Mouse (Mus musculus) heart, embryonic 12.5 days (tissue): ENCODE measurements around the gene Actr1b. TPM values are rescaled to one million over a fixed set of nuclear protein-coding genes. Genes with fewer than 3 reads are reported as not detected.

Experiments used
- ATAC-seq: fragments of 200-750 bp; cut with Nextera tagmentation; 2 replicates; pipeline ENCODE4 v1.8.0; 2017; ENCODE audit warnings: moderate TSS enrichment, moderate library complexity; ENCODE audit not compliant: insufficient number of reproducible peaks, low FRiP score
- H3K27ac ChIP-seq: fragments of 300-500 bp; sonication (generic); 2 replicates; pipeline ENCODE4 v1.5.1; 2016; ENCODE audit warnings: mild to moderate bottlenecking, moderate library complexity; ENCODE audit not compliant: poor library complexity, severe bottlenecking
- H3K27me3 ChIP-seq: fragments of 300-500 bp; sonication (generic); replicated peaks from 2 replicates; pipeline ENCODE4 v1.6.1; 2016; ENCODE audit warnings: mild to moderate bottlenecking, moderate library complexity
- H3K36me3 ChIP-seq: fragments of 300-500 bp; sonication (generic); 2 replicates; pipeline ENCODE4 v1.6.1; 2016; ENCODE audit warnings: mild to moderate bottlenecking, moderate library complexity
- H3K4me1 ChIP-seq: fragments of 300-500 bp; sonication (generic); replicated peaks from 2 replicates; pipeline ENCODE4 v1.6.1; 2016; ENCODE audit warnings: mild to moderate bottlenecking
- H3K4me2 ChIP-seq: fragments of 300-500 bp; sonication (generic); 2 replicates; pipeline ENCODE4 v1.6.1; 2016; ENCODE audit warnings: mild to moderate bottlenecking, moderate library complexity
- H3K4me3 ChIP-seq: fragments of 300-500 bp; sonication (generic); 2 replicates; pipeline ENCODE4 v1.5.1; 2016; ENCODE audit warnings: mild to moderate bottlenecking
- H3K9ac ChIP-seq: fragments of 300-500 bp; sonication (generic); 2 replicates; pipeline ENCODE4 v1.6.1; 2016; ENCODE audit warnings: mild to moderate bottlenecking, moderate library complexity
- H3K9me3 ChIP-seq: fragments of 300-500 bp; sonication (generic); replicated peaks from 2 replicates; pipeline ENCODE4 v1.6.1; 2016; ENCODE audit warnings: mild to moderate bottlenecking, moderate library complexity
- WGBS: fragments of 180-500 bp; shearing (Covaris S2); methylation state at CpG from one replicate; pipeline ENCODE4 v1.1.7; 2016; 5-methylcytosine and 5-hydroxymethylcytosine counted together
- polyA plus RNA-seq: library from polyadenylated mRNA; unstranded; fragments of >200 nt; fragmentation: Nextera tagmentation; extraction: Ambion mirVana; gene quantifications from 2 replicates; pipeline ENCODE4 v1.2.1, GENCODE M21; 2016

The Actr1b gene
- polyA plus RNA-seq, 1 experiment from 2014 or later = 95.0 TPM

GRCm38 (mm10) chr1:36739231-36739630 lies 25.0 kb upstream of the Actr1b start:
- H3K4me2 ChIP-seq = no peak overlapping the region
- WGBS = 59% methylated on average over 5 of the region's 5 CpGs
- no peaks in the 10 kb centered on the region for H3K9me3 ChIP-seq
- H3K4me1 ChIP-seq = peaks cover 2% of the 10 kb centered on the region; the same call in 1 of the 2 replicates
- H3K36me3 ChIP-seq = no peaks in the 10 kb centered on the region
- H3K4me3 ChIP-seq = no peak overlapping the region
- no peak for ATAC-seq
- no peak overlapping the region for H3K27ac ChIP-seq
- H3K9ac ChIP-seq = no peak overlapping the region
- H3K27me3 ChIP-seq = peaks cover 19% of the 10 kb centered on the region

- H3K36me3 ChIP-seq = no peaks in the 10 kb centered on the region
- WGBS = 12% methylated on average over 4 of the region's 4 CpGs
- ATAC-seq = no peak
- H3K9ac ChIP-seq = no peak overlapping the region
- no peak overlapping the region for H3K27ac ChIP-seq
- H3K4me3 ChIP-seq = no peak overlapping the region
- peaks cover 12% of the 10 kb centered on the region for H3K27me3 ChIP-seq
- no peaks in the 10 kb centered on the region for H3K4me1 ChIP-seq
- H3K9me3 ChIP-seq = no peaks in the 10 kb centered on the region
- H3K4me2 ChIP-seq = no peak overlapping the region
These were observed 23.1 kb upstream of the Actr1b start for GRCm38 (mm10) chr1:36737300-36737699.

GRCm38 (mm10) chr1:36724057-36724431 lies 9.8 kb upstream of the Actr1b start:
- Histone ChIP-seq H3K4me2 (no peak overlapping the region), H3K27ac (no peak overlapping the region), H3K9ac (no peak overlapping the region), H3K4me3 (no peak overlapping the region), H3K27me3 (no peaks in the 10 kb centered on the region), H3K36me3 (no peaks in the 10 kb centered on the region), H3K9me3 (no peaks in the 10 kb centered on the region), H3K4me1 (no peaks in the 10 kb centered on the region)
- 81% methylated on average over 4 of the region's 4 CpGs for WGBS
- ATAC-seq = no peak

- Histone ChIP-seq H3K4me1 (no peaks in the 10 kb centered on the region), H3K4me2 (no peak overlapping the region), H3K27ac (no peak overlapping the region), H3K9me3 (no peaks in the 10 kb centered on the region), H3K36me3 (no peaks in the 10 kb centered on the region), H3K9ac (no peak overlapping the region), H3K27me3 (no peaks in the 10 kb centered on the region), H3K4me3 (no peak overlapping the region)
- no peak for ATAC-seq
- WGBS = 73% methylated on average over 16 of the region's 16 CpGs
These were observed 9.2 kb upstream of the Actr1b start for GRCm38 (mm10) chr1:36723146-36724056.

GRCm38 (mm10) chr1:36718786-36719185 lies 4.6 kb upstream of the Actr1b start:
- Histone ChIP-seq H3K36me3 (no peaks in the 10 kb centered on the region), H3K27ac (no peak overlapping the region), H3K9ac (no peak overlapping the region), H3K4me2 (no peak overlapping the region), H3K9me3 (no peaks in the 10 kb centered on the region), H3K27me3 (no peaks in the 10 kb centered on the region), H3K4me3 (no peak overlapping the region), H3K4me1 (no peaks in the 10 kb centered on the region)
- ATAC-seq = no peak
- WGBS = 77% methylated on average over 1 of the region's 1 CpGs

- peaks cover 17% of the 10 kb centered on the region for H3K36me3 ChIP-seq
- no peak overlapping the region for H3K27ac ChIP-seq
- H3K9ac ChIP-seq = no peak overlapping the region
- 87% methylated on average over 2 of the region's 2 CpGs for WGBS
- H3K4me1 ChIP-seq = peaks cover 14% of the 10 kb centered on the region
- H3K4me2 ChIP-seq = no peak overlapping the region
- H3K9me3 ChIP-seq = no peaks in the 10 kb centered on the region
- no peak for ATAC-seq
- no peaks in the 10 kb centered on the region for H3K27me3 ChIP-seq
- H3K4me3 ChIP-seq = no peak overlapping the region
These were observed 3.1 kb downstream of the Actr1b start for GRCm38 (mm10) chr1:36711104-36711503.

- Histone ChIP-seq H3K4me1 (peaks cover 14% of the 10 kb centered on the region), H3K36me3 (peaks cover 29% of the 10 kb centered on the region), H3K9ac (peak within 1 kb of the TSS; percentile 92), H3K4me2 (peak within 1 kb of the TSS; percentile 91), H3K27ac (peak within 1 kb of the TSS; percentile 82), H3K27me3 (no peaks in the 10 kb centered on the region), H3K4me3 (peak within 1 kb of the TSS; percentile 79), H3K9me3 (no peaks in the 10 kb centered on the region)
- WGBS = under 1% methylated on average over 29 of the region's 29 CpGs
- peak; percentile 98 for ATAC-seq
These were observed 4.4 kb downstream of the Actr1b start, which contains the start of gene 4933424G06Rik for GRCm38 (mm10) chr1:36709854-36710280. Gene 4933424G06Rik (plus strand): TSS chr1:36710149.

GRCm38 (mm10) chr1:36709055-36709853 lies 5.0 kb downstream of the Actr1b start:
- no peaks in the 10 kb centered on the region for H3K9me3 ChIP-seq

GRCm38 (mm10) chr1:36708626-36709025 lies 5.6 kb downstream of the Actr1b start:
- Histone ChIP-seq H3K27ac (0 out of 2 replicates have a peak overlapping the region, but pooled peaks have one; percentile 82), H3K4me1 (peaks cover 14% of the 10 kb centered on the region), H3K4me3 (peak overlapping the region; percentile 79), H3K4me2 (peak overlapping the region; percentile 91), H3K36me3 (peaks cover 42% of the 10 kb centered on the region), H3K9ac (peak overlapping the region; percentile 92), H3K9me3 (no peaks in the 10 kb centered on the region), H3K27me3 (no peaks in the 10 kb centered on the region)
- 86% methylated on average over 1 of the region's 1 CpGs for WGBS
- ATAC-seq = no peak

More at GRCm38 (mm10) chr1:36709055-36709853, 5.0 kb downstream of the Actr1b start:
- H3K4me1 ChIP-seq = peaks cover 14% of the 10 kb centered on the region
- H3K4me3 ChIP-seq = peak overlapping the region; percentile 79
- WGBS = 2% methylated on average over 33 of the region's 33 CpGs
- peak overlapping the region; percentile 91 for H3K4me2 ChIP-seq
- peaks cover 35% of the 10 kb centered on the region for H3K36me3 ChIP-seq
- peak overlapping the region; percentile 82 for H3K27ac ChIP-seq
- H3K9ac ChIP-seq = peak overlapping the region; percentile 92
- peak; percentile 68 for ATAC-seq
- H3K27me3 ChIP-seq = no peaks in the 10 kb centered on the region

GRCm38 (mm10) chr1:36707797-36708196 lies 6.4 kb downstream of the Actr1b start:
- Histone ChIP-seq H3K4me3 (peak overlapping the region; percentile 79; the same call in 1 of the 2 replicates), H3K27ac (no peak overlapping the region), H3K27me3 (no peaks in the 10 kb centered on the region), H3K9ac (no peak overlapping the region), H3K36me3 (peaks cover 50% of the 10 kb centered on the region), H3K4me1 (peaks cover 14% of the 10 kb centered on the region), H3K9me3 (no peaks in the 10 kb centered on the region), H3K4me2 (peak overlapping the region; percentile 91; the same call in 1 of the 2 replicates)
- no peak for ATAC-seq
- 85% methylated on average over 3 of the region's 3 CpGs for WGBS

- ATAC-seq = no peak
- Histone ChIP-seq H3K27me3 (no peaks in the 10 kb centered on the region), H3K9me3 (no peaks in the 10 kb centered on the region), H3K9ac (0 out of 2 replicates have a peak overlapping the region, but pooled peaks have one; percentile 4), H3K4me2 (no peak overlapping the region), H3K4me1 (peaks cover 14% of the 10 kb centered on the region), H3K4me3 (no peak overlapping the region), H3K27ac (no peak overlapping the region), H3K36me3 (peaks cover 56% of the 10 kb centered on the region)
- 75% methylated on average over 2 of the region's 2 CpGs for WGBS
These were observed 7.1 kb downstream of the Actr1b start for GRCm38 (mm10) chr1:36707166-36707565.
